14 mouse cellular contexts compared by ENCODE assay signal in genomic region chr3:22089825-22090224, GRCm38 (mm10). TPM values are rescaled to one million over a fixed set of nuclear protein-coding genes. Genes with fewer than 3 reads are reported as not detected.
DNase-seq lines count a peak whose midpoint lies in the region; ATAC-seq and TF ChIP-seq lines count a peak whose summit lies in the region.
"Had no signal": no experiment of that assay in that cellular context is flagged by ENCODE, and none has a peak within 500 bp of the region (broad histone marks: within the 10 kb centered on the region; RNA-seq: fewer than 3 reads in every experiment).

No protein-coding gene starts in this region.

- no peak for TF ChIP-seq POLR2A in bone marrow macrophage, adult 2 months (IDR thresholded peaks at IDR 0.05; ENCODE audit: borderline replicate concordance, low read depth, low read length)

- H3K4me1 ChIP-seq in limb, embryonic 13.5 days: peaks cover 40% of the 10 kb centered on the region
- peaks cover 31% of the 10 kb centered on the region for H3K4me1 ChIP-seq in limb, embryonic 10.5 days
- H3K4me1 ChIP-seq in bone marrow macrophage, adult 2 months (ENCODE audit: control insufficient read depth, insufficient read depth, low read length): peaks cover 46% of the 10 kb centered on the region

- peak; percentile 58 for DNase-seq in heart, adult 11 months
- DNase-seq in heart, postnatal 25 days (ENCODE audit: low spot score): no peak
- DNase-seq in limb, embryonic 10.5 days (ENCODE audit: low spot score): no peak
- peak; percentile 50 for DNase-seq in naive thymus-derived CD4-positive, alpha-beta T cell, adult 2 months (ENCODE audit: low read depth)
- no peak for DNase-seq in adrenal gland, adult 18-20 months (ENCODE audit: low spot score in 2 of 2)
- DNase-seq in left cerebral cortex, postnatal 10 days (ENCODE audit: extremely low spot score in 1 of 2, low spot score in 2 of 2): no peak
- DNase-seq: B cell, adult 2 months; cerebellum, adult 11 months; right cerebral cortex, adult 18-20 months had no signal

- peak overlapping the region; percentile 53; the same call in 1 of the 2 replicates for H3K27ac ChIP-seq in limb, embryonic 13.5 days
- H3K27ac ChIP-seq in limb, embryonic 10.5 days: no peak overlapping the region
- H3K27ac ChIP-seq in bone marrow macrophage, adult 2 months (ENCODE audit: insufficient read depth, low read depth, low read length): peak overlapping the region; percentile 59
- H3K27ac ChIP-seq: forebrain, embryonic 13.5 days; hindbrain, embryonic 15.5 days had no signal

- H3K27me3 ChIP-seq in limb, embryonic 13.5 days: no peaks in the 10 kb centered on the region
- H3K27me3 ChIP-seq in limb, embryonic 10.5 days (ENCODE audit: low read depth, poor library complexity, severe bottlenecking): no peaks in the 10 kb centered on the region
- H3K27me3 ChIP-seq: forebrain, embryonic 13.5 days; hindbrain, embryonic 15.5 days; Patski had no signal

- H3K9ac ChIP-seq in limb, embryonic 13.5 days: no peak overlapping the region
- H3K9ac ChIP-seq: forebrain, embryonic 13.5 days; hindbrain, embryonic 15.5 days had no signal

- H3K9me3 ChIP-seq in limb, embryonic 13.5 days: no peaks in the 10 kb centered on the region
- H3K9me3 ChIP-seq in limb, embryonic 10.5 days (replicated peaks): no peaks in the 10 kb centered on the region
- H3K9me3 ChIP-seq: forebrain, embryonic 13.5 days; hindbrain, embryonic 15.5 days had no signal

- intact Hi-C loops in heart, postnatal 25 days (cut with DNase I): no loop called here
- intact Hi-C loops in left cerebral cortex, postnatal 10 days (cut with DNase I): no loop called here

- H3K4me2 ChIP-seq in limb, embryonic 13.5 days (replicated peaks): no peak overlapping the region
- H3K4me2 ChIP-seq: forebrain, embryonic 13.5 days; hindbrain, embryonic 15.5 days had no signal

- ATAC-seq in limb, embryonic 13.5 days (ENCODE audit: low FRiP score, low read depth): no peak
- ATAC-seq: forebrain, embryonic 13.5 days had no signal

- no peaks in the 10 kb centered on the region; the same call in 1 of the 2 replicates for H3K36me3 ChIP-seq in limb, embryonic 13.5 days
- H3K36me3 ChIP-seq in limb, embryonic 10.5 days: no peaks in the 10 kb centered on the region
- H3K36me3 ChIP-seq: hindbrain, embryonic 15.5 days had no signal

- 80% methylated on average over 3 of the region's 3 CpGs for WGBS in limb, embryonic 13.5 days
- WGBS in limb, embryonic 10.5 days: 83% methylated on average over 3 of the region's 3 CpGs

- H3K4me3 ChIP-seq in limb, embryonic 13.5 days: no peak overlapping the region
- H3K4me3 ChIP-seq in limb, embryonic 10.5 days: no peak overlapping the region
- no peak overlapping the region; the same call in 1 of the 2 replicates for H3K4me3 ChIP-seq in bone marrow macrophage, adult 2 months (ENCODE audit: insufficient read depth, low read length)
- H3K4me3 ChIP-seq: forebrain, embryonic 13.5 days; hindbrain, embryonic 15.5 days had no signal

- no peak for TF ChIP-seq CTCF in bone marrow macrophage, adult 2 months (IDR thresholded peaks at IDR 0.05; ENCODE audit: low read depth, low read length)

RNA-seq across cellular contexts. Expression of gene Tbl1xr1, which starts 13.4 kb away (rescaled TPM):
- total RNA-seq in heart, postnatal 25 days (2021): 10 to 100 TPM; 69.1 to 81.3 TPM
- polyA plus RNA-seq in limb, embryonic 13.5 days (2015; fragmentation: Nextera tagmentation; extraction: Ambion mirVana): 24.0 and 28.0 TPM in 2 replicates
- 23.8 and 27.5 TPM in 2 replicates for polyA plus RNA-seq in limb, embryonic 10.5 days (2016; fragmentation: Nextera tagmentation; extraction: Ambion mirVana)
- polyA plus RNA-seq in bone marrow macrophage, adult 2 months (2012; ENCODE audit: insufficient read depth, insufficient read length, missing spikeins): 55.5 and 58.6 TPM in 2 replicates
- 10 to 100 TPM; 36.1 to 66.0 TPM for total RNA-seq in adrenal gland, adult 18-20 months (2021)
- 100 to 1,000 TPM in 1 of 2 experiments, 10 to 100 TPM in 1; 96.8 to 119 TPM for total RNA-seq in left cerebral cortex, postnatal 10 days (2021)

Comparison
In these comparisons a context has a peak if more than half of its experiments do, and no peak if none do; other contexts are left out.
1. DNase-seq: peak in heart, adult 11 months (single experiment) and naive thymus-derived CD4-positive, alpha-beta T cell, adult 2 months (single experiment); none in heart, postnatal 25 days (single experiment), limb, embryonic 10.5 days (single experiment), adrenal gland, adult 18-20 months (0 of 2) and left cerebral cortex, postnatal 10 days (0 of 2).